Mouse (Mus musculus) adrenal gland, adult 8-10 months (tissue): ENCODE measurements around the gene Tex11. TPM values are rescaled to one million over a fixed set of nuclear protein-coding genes. Genes with fewer than 3 reads are reported as not detected.

Experiments used
- total RNA-seq, 4 experiments: library from RNA; stranded (reverse); gene quantifications; 2 replicates each; pipeline ENCODE4 v1.2.4; 2022

Tex11 gene
- total RNA-seq, 4 experiments from 2014 or later, result not detected

Other genes with a start within 250 kb of the Tex11 start
- gene Slc7a3, start 26.4 kb upstream of the Tex11 start, total RNA-seq, result 1 to 10 TPM in 2 of 4 experiments, under 1 TPM in 2; 0.42 to 1.5 (median 0.98) TPM
- gene Snx12, start 162.9 kb upstream of the Tex11 start, total RNA-seq, result 10 to 100 TPM; 49.1 to 69.9 (median 64.8) TPM
- gene Foxo4, start 194.9 kb upstream of the Tex11 start, total RNA-seq, result 10 to 100 TPM; 34.8 to 37.6 (median 36.7) TPM
- not detected for gene Gm614, start 204.3 kb upstream of the Tex11 start, total RNA-seq
- gene Il2rg, start 208.6 kb upstream of the Tex11 start, total RNA-seq, result 1 to 10 TPM; 4.7 to 6.7 (median 6.5) TPM
- gene Gm20489, start 209.4 kb upstream of the Tex11 start, total RNA-seq, result 1 to 10 TPM in 1 of 4 experiments, not detected in 3; 1.2 TPM
- gene Med12, start 214.4 kb upstream of the Tex11 start, total RNA-seq, result 10 to 100 TPM; 28.9 to 61.1 (median 42.5) TPM
- gene Nlgn3, start 239.5 kb upstream of the Tex11 start, total RNA-seq, result 10 to 100 TPM; 23.5 to 27.3 (median 25.8) TPM